Mouse (Mus musculus): ENCODE data around the gene Alkal2. TPM values are rescaled to one million over a fixed set of nuclear protein-coding genes. Genes with fewer than 3 reads are reported as not detected.

The Alkal2 gene
- total and polyA plus RNA-seq, 3 experiments, result 0.04 TPM; not detected in 2

GRCm38 (mm10) chr12:30850902-30851301 lies 33.2 kb upstream of the Alkal2 start:
- Histone ChIP-seq H3K9ac (ENCODE audit: control insufficient read depth, low read depth, low read length, poor library complexity, severe bottlenecking) (no peak overlapping the region), H3K4me1 (ENCODE audit: control insufficient read depth in 1 of 2, insufficient read depth in 2 of 2, low read length in 2 of 2) (no peaks in the 10 kb centered on the region), H3K4me3 (ENCODE audit: control insufficient read depth in 1 of 2, insufficient read depth in 1 of 2, low read depth in 2 of 2, low read length in 2 of 2) (no peak overlapping the region), H3K27ac (ENCODE audit: control insufficient read depth, low read depth, low read length) (no peak overlapping the region), H3K36me3 (ENCODE audit: control insufficient read depth in 1 of 2, insufficient read depth in 2 of 2, low read length in 2 of 2) (no peaks in the 10 kb centered on the region), H3K9me3 (replicated peaks; ENCODE audit: insufficient read depth, low read length) (no peaks in the 10 kb centered on the region), H3K27me3 (ENCODE audit: control insufficient read depth in 1 of 2, insufficient read depth in 2 of 2, low read length in 2 of 2) (no peaks in the 10 kb centered on the region), H3K79me2 (ENCODE audit: control insufficient read depth, insufficient read depth, low read length, poor library complexity) (no peaks in the 10 kb centered on the region)
- TF ChIP-seq MAZ (IDR thresholded peaks at IDR 0.05; ENCODE audit: low read depth, low read length) (no peak), ZC3H11A (IDR thresholded peaks at IDR 0.05; ENCODE audit: low read depth, low read length) (no peak), ZNF384 (IDR thresholded peaks at IDR 0.05; ENCODE audit: low read depth, low read length) (no peak), TAL1 (IDR thresholded peaks at IDR 0.05; ENCODE audit: low read length) (no peak), TCF12 (IDR thresholded peaks at IDR 0.05; ENCODE audit: low read depth, low read length) (no peak), ZMIZ1 (IDR thresholded peaks at IDR 0.05; ENCODE audit: low read depth, low read length) (no peak), UBTF (IDR thresholded peaks at IDR 0.05; ENCODE audit: borderline replicate concordance, insufficient read depth, low read depth, low read length) (no peak), ZKSCAN1 (IDR thresholded peaks at IDR 0.05; ENCODE audit: low read depth, low read length) (no peak), MYB (IDR thresholded peaks at IDR 0.05; ENCODE audit: low read depth, low read length) (no peak), NELFE (IDR thresholded peaks at IDR 0.05; ENCODE audit: low read depth, low read length) (no peak), ELF1 (IDR thresholded peaks at IDR 0.05; ENCODE audit: low read depth, low read length) (no peak), ETS1 (IDR thresholded peaks at IDR 0.05; ENCODE audit: low read depth, low read length) (no peak)
- DNase-seq (ENCODE audit: low read depth, low spot score), result no peak

GRCm38 (mm10) chr12:30851871-30852270 lies 32.3 kb upstream of the Alkal2 start:
- no peaks in the 10 kb centered on the region for H3K4me1 ChIP-seq (ENCODE audit: control insufficient read depth in 1 of 2, insufficient read depth in 2 of 2, low read length in 2 of 2)
- H3K9ac ChIP-seq (ENCODE audit: control insufficient read depth, low read depth, low read length, poor library complexity, severe bottlenecking), result no peak overlapping the region
- no peaks in the 10 kb centered on the region for H3K27me3 ChIP-seq (ENCODE audit: control insufficient read depth in 1 of 2, insufficient read depth in 2 of 2, low read length in 2 of 2)
- H3K27ac ChIP-seq (ENCODE audit: control insufficient read depth, low read depth, low read length), result no peak overlapping the region
- no peaks in the 10 kb centered on the region for H3K79me2 ChIP-seq (ENCODE audit: control insufficient read depth, insufficient read depth, low read length, poor library complexity)
- H3K9me3 ChIP-seq (replicated peaks; ENCODE audit: insufficient read depth, low read length), result no peaks in the 10 kb centered on the region
- H3K36me3 ChIP-seq (ENCODE audit: control insufficient read depth in 1 of 2, insufficient read depth in 2 of 2, low read length in 2 of 2), result no peaks in the 10 kb centered on the region
- DNase-seq (ENCODE audit: low read depth, low spot score), result no peak
- H3K4me3 ChIP-seq (ENCODE audit: control insufficient read depth in 1 of 2, insufficient read depth in 1 of 2, low read depth in 2 of 2, low read length in 2 of 2), result no peak overlapping the region
- TF ChIP-seq POLR2A (IDR thresholded peaks at IDR 0.05; ENCODE audit: control insufficient read depth in 1 of 2, insufficient read depth in 1 of 2, low read depth in 1 of 2, low read length in 2 of 2, poor library complexity in 1 of 2) (no peak), POLR2AphosphoS2 (IDR thresholded peaks at IDR 0.05; ENCODE audit: low read length) (no peak), ELF1 (IDR thresholded peaks at IDR 0.05; ENCODE audit: low read depth, low read length) (no peak), TBP (IDR thresholded peaks at IDR 0.05; ENCODE audit: low read depth, low read length) (no peak), MAFK (IDR thresholded peaks at IDR 0.05; ENCODE audit: borderline replicate concordance, low read depth, low read length) (no peak)

Measured in MEL (cell line).